Mouse (Mus musculus): ENCODE measurements around the gene Map3k6. TPM values are rescaled to one million over a fixed set of nuclear protein-coding genes. Genes with fewer than 3 reads are reported as not detected.
A peak's percentile ranks its signal among the peaks of the same experiment; 100 is the strongest.

Map3k6 gene
- polyA plus RNA-seq (2014; fragmentation: Nextera tagmentation; extraction: Ambion mirVana): 2.8 and 4.1 TPM in 2 replicates

- H3K4me2 ChIP-seq (replicated peaks; ENCODE audit: low read depth, low read length): peak within 1 kb of the TSS; percentile 93
- peaks cover 2% of the 10 kb centered on the region; the same call in 1 of the 2 replicates for H3K4me1 ChIP-seq (ENCODE audit: control insufficient read depth, insufficient read depth, low read length)
- H3K27me3 ChIP-seq (ENCODE audit: control insufficient read depth, insufficient read depth, low read length): peaks cover 4% of the 10 kb centered on the region; the same call in 1 of the 2 replicates
- no peaks in the 10 kb centered on the region for H3K36me3 ChIP-seq (ENCODE audit: control insufficient read depth, insufficient read depth, low read length)
- 4% methylated on average over 16 of the region's 16 CpGs for WGBS
- peak within 1 kb of the TSS; percentile 75 for H3K9ac ChIP-seq (ENCODE audit: low read depth, low read length)
- H3K27ac ChIP-seq (ENCODE audit: low read depth, low read length): peak within 1 kb of the TSS; percentile 66
- H3K4me3 ChIP-seq (ENCODE audit: low read length): peak within 1 kb of the TSS; percentile 65
- H3K9me3 ChIP-seq (ENCODE audit: control insufficient read depth, low read length): no peaks in the 10 kb centered on the region
- peak; percentile 25; the same call in 1 of the 2 replicates for ATAC-seq (ENCODE audit: low FRiP score, low TSS enrichment)
Observed at GRCm38 (mm10) chr4:133240490-133240921, at the start of gene Map3k6. Gene Map3k6, plus strand, starts transcription at chr4:133240818.

- peaks cover 34% of the 10 kb centered on the region for H3K4me1 ChIP-seq (ENCODE audit: control insufficient read depth, insufficient read depth, low read length)
- ATAC-seq (ENCODE audit: low FRiP score, low TSS enrichment): no peak
- no peak overlapping the region for H3K27ac ChIP-seq (ENCODE audit: low read depth, low read length)
- H3K9me3 ChIP-seq (ENCODE audit: control insufficient read depth, low read length): no peaks in the 10 kb centered on the region
- H3K4me2 ChIP-seq (replicated peaks; ENCODE audit: low read depth, low read length): no peak overlapping the region
- 90% methylated on average over 11 of the region's 11 CpGs for WGBS
- H3K4me3 ChIP-seq (ENCODE audit: low read length): no peak overlapping the region
- no peak overlapping the region for H3K9ac ChIP-seq (ENCODE audit: low read depth, low read length)
- H3K36me3 ChIP-seq (ENCODE audit: control insufficient read depth, insufficient read depth, low read length): peaks cover 72% of the 10 kb centered on the region
- H3K27me3 ChIP-seq (ENCODE audit: control insufficient read depth, insufficient read depth, low read length): no peaks in the 10 kb centered on the region
Observed at GRCm38 (mm10) chr4:133194482-133194881, 46.1 kb upstream of the Map3k6 start.

- Histone ChIP-seq H3K4me1 (ENCODE audit: control insufficient read depth, insufficient read depth, low read length) (peaks cover 39% of the 10 kb centered on the region), H3K4me3 (ENCODE audit: low read length) (no peak overlapping the region), H3K9me3 (ENCODE audit: control insufficient read depth, low read length) (no peaks in the 10 kb centered on the region), H3K27ac (ENCODE audit: low read depth, low read length) (no peak overlapping the region), H3K9ac (ENCODE audit: low read depth, low read length) (no peak overlapping the region), H3K27me3 (ENCODE audit: control insufficient read depth, insufficient read depth, low read length) (no peaks in the 10 kb centered on the region), H3K36me3 (ENCODE audit: control insufficient read depth, insufficient read depth, low read length) (peaks cover 67% of the 10 kb centered on the region), H3K4me2 (replicated peaks; ENCODE audit: low read depth, low read length) (no peak overlapping the region)
- WGBS: 81% methylated on average over 4 of the region's 4 CpGs
- no peak for ATAC-seq (ENCODE audit: low FRiP score, low TSS enrichment)
Observed at GRCm38 (mm10) chr4:133195014-133195413, 45.6 kb upstream of the Map3k6 start.

GRCm38 (mm10) chr4:133196136-133196535, 44.5 kb upstream of the Map3k6 start:
- Histone ChIP-seq H3K9ac (ENCODE audit: low read depth, low read length) (peak overlapping the region; percentile 12; the same call in 1 of the 2 replicates), H3K4me3 (ENCODE audit: low read length) (no peak overlapping the region), H3K27ac (ENCODE audit: low read depth, low read length) (peak overlapping the region; percentile 73; the same call in 1 of the 2 replicates), H3K4me2 (replicated peaks; ENCODE audit: low read depth, low read length) (no peak overlapping the region), H3K36me3 (ENCODE audit: control insufficient read depth, insufficient read depth, low read length) (peaks cover 56% of the 10 kb centered on the region), H3K9me3 (ENCODE audit: control insufficient read depth, low read length) (no peaks in the 10 kb centered on the region), H3K4me1 (ENCODE audit: control insufficient read depth, insufficient read depth, low read length) (peaks cover 50% of the 10 kb centered on the region), H3K27me3 (ENCODE audit: control insufficient read depth, insufficient read depth, low read length) (no peaks in the 10 kb centered on the region)
- ATAC-seq (ENCODE audit: low FRiP score, low TSS enrichment): no peak
- WGBS: 90% methylated on average over 2 of the region's 2 CpGs

- H3K4me1 ChIP-seq (ENCODE audit: control insufficient read depth, insufficient read depth, low read length): peaks cover 54% of the 10 kb centered on the region
- no peaks in the 10 kb centered on the region for H3K27me3 ChIP-seq (ENCODE audit: control insufficient read depth, insufficient read depth, low read length)
- H3K9ac ChIP-seq (ENCODE audit: low read depth, low read length): 0 out of 2 replicates have a peak overlapping the region, but pooled peaks have one; percentile 12
- 16% methylated on average over 7 of the region's 7 CpGs for WGBS
- H3K27ac ChIP-seq (ENCODE audit: low read depth, low read length): peak overlapping the region; percentile 73
- H3K36me3 ChIP-seq (ENCODE audit: control insufficient read depth, insufficient read depth, low read length): peaks cover 48% of the 10 kb centered on the region
- H3K4me3 ChIP-seq (ENCODE audit: low read length): no peak overlapping the region
- H3K9me3 ChIP-seq (ENCODE audit: control insufficient read depth, low read length): no peaks in the 10 kb centered on the region
- no peak for ATAC-seq (ENCODE audit: low FRiP score, low TSS enrichment)
- no peak overlapping the region for H3K4me2 ChIP-seq (replicated peaks; ENCODE audit: low read depth, low read length)
Observed at GRCm38 (mm10) chr4:133196852-133197251, 43.8 kb upstream of the Map3k6 start.

- H3K27me3 ChIP-seq (ENCODE audit: control insufficient read depth, insufficient read depth, low read length): no peaks in the 10 kb centered on the region
- no peak overlapping the region for H3K4me2 ChIP-seq (replicated peaks; ENCODE audit: low read depth, low read length)
- no peaks in the 10 kb centered on the region for H3K9me3 ChIP-seq (ENCODE audit: control insufficient read depth, low read length)
- H3K9ac ChIP-seq (ENCODE audit: low read depth, low read length): no peak overlapping the region
- H3K27ac ChIP-seq (ENCODE audit: low read depth, low read length): peak overlapping the region; percentile 40; the same call in 1 of the 2 replicates
- peaks cover 43% of the 10 kb centered on the region for H3K36me3 ChIP-seq (ENCODE audit: control insufficient read depth, insufficient read depth, low read length)
- ATAC-seq (ENCODE audit: low FRiP score, low TSS enrichment): no peak
- 12% methylated on average over 5 of the region's 5 CpGs for WGBS
- no peak overlapping the region for H3K4me3 ChIP-seq (ENCODE audit: low read length)
- H3K4me1 ChIP-seq (ENCODE audit: control insufficient read depth, insufficient read depth, low read length): peaks cover 54% of the 10 kb centered on the region
Observed at GRCm38 (mm10) chr4:133197355-133197754, 43.3 kb upstream of the Map3k6 start.

GRCm38 (mm10) chr4:133197801-133198286, 42.8 kb upstream of the Map3k6 start:
- Histone ChIP-seq H3K36me3 (ENCODE audit: control insufficient read depth, insufficient read depth, low read length) (peaks cover 38% of the 10 kb centered on the region), H3K4me3 (ENCODE audit: low read length) (no peak overlapping the region), H3K4me1 (ENCODE audit: control insufficient read depth, insufficient read depth, low read length) (peaks cover 54% of the 10 kb centered on the region), H3K27me3 (ENCODE audit: control insufficient read depth, insufficient read depth, low read length) (no peaks in the 10 kb centered on the region), H3K9me3 (ENCODE audit: control insufficient read depth, low read length) (no peaks in the 10 kb centered on the region), H3K27ac (ENCODE audit: low read depth, low read length) (peak overlapping the region; percentile 40), H3K4me2 (replicated peaks; ENCODE audit: low read depth, low read length) (no peak overlapping the region), H3K9ac (ENCODE audit: low read depth, low read length) (no peak overlapping the region)
- 22% methylated on average over 13 of the region's 13 CpGs for WGBS
- ATAC-seq (ENCODE audit: low FRiP score, low TSS enrichment): peak; percentile 25

- H3K4me3 ChIP-seq (ENCODE audit: low read length): no peak overlapping the region
- H3K9ac ChIP-seq (ENCODE audit: low read depth, low read length): no peak overlapping the region
- H3K4me1 ChIP-seq (ENCODE audit: control insufficient read depth, insufficient read depth, low read length): peaks cover 54% of the 10 kb centered on the region
- peak; percentile 29 for ATAC-seq (ENCODE audit: low FRiP score, low TSS enrichment)
- 13% methylated on average over 19 of the region's 19 CpGs for WGBS
- H3K9me3 ChIP-seq (ENCODE audit: control insufficient read depth, low read length): no peaks in the 10 kb centered on the region
- H3K27ac ChIP-seq (ENCODE audit: low read depth, low read length): peak overlapping the region; percentile 40
- peaks cover 31% of the 10 kb centered on the region for H3K36me3 ChIP-seq (ENCODE audit: control insufficient read depth, insufficient read depth, low read length)
- H3K4me2 ChIP-seq (replicated peaks; ENCODE audit: low read depth, low read length): no peak overlapping the region
- no peaks in the 10 kb centered on the region for H3K27me3 ChIP-seq (ENCODE audit: control insufficient read depth, insufficient read depth, low read length)
Observed at GRCm38 (mm10) chr4:133198337-133199180, 42.1 kb upstream of the Map3k6 start.

- WGBS: 68% methylated on average over 6 of the region's 6 CpGs
- no peak for ATAC-seq (ENCODE audit: low FRiP score, low TSS enrichment)
- no peak overlapping the region for H3K9ac ChIP-seq (ENCODE audit: low read depth, low read length)
Observed at GRCm38 (mm10) chr4:133199743-133200142, 40.9 kb upstream of the Map3k6 start.

More at GRCm38 (mm10) chr4:133199743-133200142, 40.9 kb upstream of the Map3k6 start:
- Histone ChIP-seq H3K27me3 (ENCODE audit: control insufficient read depth, insufficient read depth, low read length) (no peaks in the 10 kb centered on the region), H3K4me2 (replicated peaks; ENCODE audit: low read depth, low read length) (no peak overlapping the region), H3K27ac (ENCODE audit: low read depth, low read length) (peak overlapping the region; percentile 43; the same call in 1 of the 2 replicates), H3K4me3 (ENCODE audit: low read length) (no peak overlapping the region), H3K36me3 (ENCODE audit: control insufficient read depth, insufficient read depth, low read length) (peaks cover 19% of the 10 kb centered on the region), H3K4me1 (ENCODE audit: control insufficient read depth, insufficient read depth, low read length) (peaks cover 58% of the 10 kb centered on the region), H3K9me3 (ENCODE audit: control insufficient read depth, low read length) (no peaks in the 10 kb centered on the region)
